In genomic region chr6:39205064-39205649, GRCm38 (mm10) we compare ENCODE assay signal across 8 mouse cellular contexts. TPM values are rescaled to one million over a fixed set of nuclear protein-coding genes. Genes with fewer than 3 reads are reported as not detected.
DNase-seq lines count a peak whose midpoint lies in the region; ATAC-seq and TF ChIP-seq lines count a peak whose summit lies in the region.

No protein-coding gene starts in this region.

- H3K27me3 ChIP-seq in embryonic facial prominence, embryonic 15.5 days = no peaks in the 10 kb centered on the region
- no peaks in the 10 kb centered on the region for H3K27me3 ChIP-seq in heart, adult 2 months (ENCODE audit: control insufficient read depth, insufficient read depth, low read length)
- H3K27me3 ChIP-seq in kidney, adult 2 months (replicated peaks; ENCODE audit: control insufficient read depth, insufficient read depth, low read length) = no peaks in the 10 kb centered on the region

- peaks cover 12% of the 10 kb centered on the region; the same call in 1 of the 2 replicates for H3K4me1 ChIP-seq in embryonic facial prominence, embryonic 15.5 days
- H3K4me1 ChIP-seq in heart, adult 2 months (ENCODE audit: control insufficient read depth, insufficient read depth, low read length) = no peaks in the 10 kb centered on the region
- no peaks in the 10 kb centered on the region; the same call in 1 of the 2 replicates for H3K4me1 ChIP-seq in kidney, adult 2 months (ENCODE audit: control insufficient read depth, insufficient read depth, low read length)

- H3K36me3 ChIP-seq in embryonic facial prominence, embryonic 15.5 days = no peaks in the 10 kb centered on the region
- H3K36me3 ChIP-seq in heart, adult 2 months (ENCODE audit: control insufficient read depth, insufficient read depth, low read length) = peaks cover 2% of the 10 kb centered on the region; the same call in 1 of the 2 replicates
- H3K36me3 ChIP-seq in kidney, adult 2 months (ENCODE audit: control insufficient read depth, insufficient read depth, low read length) = no peaks in the 10 kb centered on the region

- 0 out of 2 replicates have a peak, but pooled peaks have one; percentile 37 for ATAC-seq in embryonic facial prominence, embryonic 15.5 days (ENCODE audit: insufficient number of reproducible peaks, low FRiP score, low TSS enrichment, low read depth)

- H3K4me2 ChIP-seq in embryonic facial prominence, embryonic 15.5 days (replicated peaks) = peak overlapping the region; percentile 69

- DNase-seq in A20 (ENCODE audit: low read depth, low spot score) (peak; percentile 93), liver (peak; percentile 87)
- peak; percentile 77 to 83 for DNase-seq in adrenal gland, postnatal 36 days
- peak; percentile 84 to 89 for DNase-seq in heart, adult 2 months
- DNase-seq in kidney, adult 2 months = peak; percentile 91
- DNase-seq in monocyte, adult 2 months (ENCODE audit: low read depth in 1 of 2, low spot score in 2 of 2) = peak; percentile 47 to 81
- DNase-seq in spleen, postnatal 14 days (ENCODE audit: low spot score in 2 of 2) = peak; percentile 67 to 73

- TF ChIP-seq POLR2A in heart, adult 2 months (IDR thresholded peaks at IDR 0.05; ENCODE audit: insufficient read depth, low read depth, low read length) = peak; percentile 73
- peak; percentile 52 for TF ChIP-seq POLR2A in kidney, adult 2 months (IDR thresholded peaks at IDR 0.05; ENCODE audit: low read depth, low read length)

- intact Hi-C loops in heart, adult 2 months (cut with DNase I) = loop anchor here (1.0 to 2.0 kb wide), 2 partner anchors 86 to 139 kb away; partner anchors contain the start of gene Parp12

- peak; percentile 86 for TF ChIP-seq CTCF in heart, adult 2 months (IDR thresholded peaks at IDR 0.05)
- TF ChIP-seq CTCF in kidney, adult 2 months (conservative IDR thresholded peaks at IDR 0.05; ENCODE audit: insufficient read depth, insufficient read length, low read depth, low read length) = peak; percentile 45

- 0 out of 2 replicates have a peak, but pooled peaks have one; percentile 26 for TF ChIP-seq EP300 in heart, adult 2 months (IDR thresholded peaks at IDR 0.05; ENCODE audit: insufficient read depth, low read depth, low read length)

- H3K4me3 ChIP-seq in embryonic facial prominence, embryonic 15.5 days (replicated peaks) = peak overlapping the region; percentile 100
- peak overlapping the region; percentile 79 for H3K4me3 ChIP-seq in heart, adult 2 months
- H3K4me3 ChIP-seq in kidney, adult 2 months (ENCODE audit: insufficient read depth, low read depth, low read length) = peak overlapping the region; percentile 100

- H3K9me3 ChIP-seq in embryonic facial prominence, embryonic 15.5 days (replicated peaks) = no peaks in the 10 kb centered on the region

- peak overlapping the region; percentile 97 for H3K9ac ChIP-seq in embryonic facial prominence, embryonic 15.5 days
- H3K9ac ChIP-seq in heart, adult 2 months (ENCODE audit: low read depth, low read length) = peak overlapping the region; percentile 100

- H3K79me2 ChIP-seq in heart, adult 2 months (replicated peaks; ENCODE audit: control insufficient read depth, insufficient read depth, low read length) = 0 out of 2 replicates have a peak, but pooled peaks cover 1% of the 10 kb centered on the region

- under 1% methylated on average over 30 of the region's 30 CpGs for WGBS in embryonic facial prominence, embryonic 15.5 days
- WGBS in heart, adult 2 months = 0% methylated on average over 30 of the region's 30 CpGs
- under 1% methylated on average over 30 of the region's 30 CpGs for WGBS in kidney, adult 2 months

- H3K27ac ChIP-seq in embryonic facial prominence, embryonic 15.5 days (replicated peaks) = peak overlapping the region; percentile 97
- peak overlapping the region; percentile 96 for H3K27ac ChIP-seq in heart, adult 2 months
- peak overlapping the region; percentile 92 for H3K27ac ChIP-seq in kidney, adult 2 months (ENCODE audit: insufficient read depth, low read depth, low read length)

RNA-seq across cellular contexts. Expression of gene Kdm7a, which starts 1.4 kb away (rescaled TPM):
- total RNA-seq in adrenal gland, postnatal 36 days (2021) = 10 to 100 TPM; 17.4 to 21.2 TPM
- polyA plus RNA-seq in embryonic facial prominence, embryonic 15.5 days (2015; fragmentation: Nextera tagmentation; extraction: Ambion mirVana) = 6.3 and 6.8 TPM in 2 replicates
- 10 to 100 TPM; 18.5 to 20.5 TPM for total RNA-seq in heart, adult 2 months (2021)
- 2.5 and 5.9 TPM in 2 replicates for polyA plus RNA-seq in heart, adult 2 months (2012; rRNA removed)
- 2.3 and 2.8 TPM in 2 replicates for polyA plus RNA-seq in kidney, adult 2 months (2012; rRNA removed)

Comparison
In these comparisons a context has a peak if more than half of its experiments do, and no peak if none do; other contexts are left out.
1. Peak in every context shown above with its lines: DNase-seq, ATAC-seq, H3K4me3 ChIP-seq and H3K27ac ChIP-seq.